Mouse (Mus musculus) stomach, embryonic 16.5 days (tissue): ENCODE measurements around the gene Olfr282. TPM values are rescaled to one million over a fixed set of nuclear protein-coding genes. Genes with fewer than 3 reads are reported as not detected.

Source experiments
- ATAC-seq: fragments of 200-750 bp; cut with Nextera tagmentation; 2 replicates; pipeline ENCODE4 v1.8.0; 2017; ENCODE audit warnings: moderate number of reproducible peaks, moderate TSS enrichment; ENCODE audit not compliant: insufficient read depth, low FRiP score
- H3K27ac ChIP-seq: fragments of 300-500 bp; sonication (generic); 2 replicates; pipeline ENCODE4 v1.5.1; 2014; ENCODE audit warnings: low read length
- H3K27me3 ChIP-seq: fragments of 300-500 bp; sonication (generic); 2 replicates; pipeline ENCODE4 v1.6.1; 2014; ENCODE audit warnings: low read length, control low read depth, mixed read lengths; ENCODE audit not compliant: control insufficient read depth, insufficient read depth
- H3K36me3 ChIP-seq: fragments of 300-500 bp; sonication (generic); 2 replicates; pipeline ENCODE4 v1.6.1; 2014; ENCODE audit warnings: low read length; ENCODE audit not compliant: control insufficient read depth, insufficient read depth
- H3K4me1 ChIP-seq: fragments of 300-500 bp; sonication (generic); 2 replicates; pipeline ENCODE4 v1.6.1; 2014; ENCODE audit warnings: low read length, control low read depth, mixed read lengths; ENCODE audit not compliant: control insufficient read depth, insufficient read depth
- H3K4me2 ChIP-seq: fragments of 300-500 bp; sonication (generic); 2 replicates; pipeline ENCODE4 v1.6.1; 2014; ENCODE audit warnings: low read depth, low read length, mixed read lengths
- H3K4me3 ChIP-seq: fragments of 300-500 bp; sonication (generic); replicated peaks from 2 replicates; pipeline ENCODE4 v1.5.1; 2014; ENCODE audit warnings: mild to moderate bottlenecking, low read length
- H3K9ac ChIP-seq: fragments of 300-500 bp; sonication (generic); 2 replicates; pipeline ENCODE4 v1.6.1; 2014; ENCODE audit warnings: low read length
- H3K9me3 ChIP-seq: fragments of 300-500 bp; sonication (generic); replicated peaks from 2 replicates; pipeline ENCODE4 v1.6.1; 2016; ENCODE audit warnings: low read length, control low read depth; ENCODE audit not compliant: control insufficient read depth
- WGBS: fragments of 180-500 bp; shearing (Covaris S2); extraction: QIAGEN DNeasy Blood & Tissue Kit; methylation state at CpG from one replicate; pipeline ENCODE4 v1.1.7; 2014; 5-methylcytosine and 5-hydroxymethylcytosine counted together
- polyA plus RNA-seq: library from polyadenylated mRNA; unstranded; fragments of >200 nt; fragmentation: Nextera tagmentation; extraction: Ambion mirVana; gene quantifications from 2 replicates; pipeline ENCODE4 v1.2.1, GENCODE M21; 2015

Olfr282 gene
- polyA plus RNA-seq, 1 experiment from 2014 or later = not detected

DNA sequence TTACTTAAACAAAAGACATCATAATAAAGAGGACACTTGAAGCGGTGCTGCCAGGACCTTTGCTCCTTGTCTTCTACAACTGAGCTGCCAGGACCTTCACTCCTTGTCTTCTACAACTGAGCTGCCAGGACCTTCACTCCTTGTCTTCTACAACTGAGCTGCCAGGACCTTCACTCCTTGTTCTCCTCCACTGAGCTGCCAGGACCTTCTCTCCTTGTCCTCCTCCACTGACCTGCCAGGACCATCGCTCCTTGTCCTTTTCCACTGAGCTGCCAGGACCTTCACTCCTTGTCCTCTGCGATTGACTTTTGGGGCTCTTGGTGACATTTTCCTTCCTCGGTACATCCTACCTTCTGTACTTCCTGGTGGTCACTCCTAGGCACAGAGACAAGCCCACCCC, 17.5 kb downstream of the Olfr282 start:
- ATAC-seq = no peak
- Histone ChIP-seq H3K27ac (no peak overlapping the region), H3K27me3 (no peaks in the 10 kb centered on the region), H3K36me3 (no peaks in the 10 kb centered on the region), H3K4me1 (no peaks in the 10 kb centered on the region), H3K9ac (no peak overlapping the region), H3K4me2 (no peak overlapping the region), H3K9me3 (no peaks in the 10 kb centered on the region), H3K4me3 (no peak overlapping the region)
- whole genome bisulfite sequencing = 50% methylated on average over 4 of the region's 4 CpGs

DNA sequence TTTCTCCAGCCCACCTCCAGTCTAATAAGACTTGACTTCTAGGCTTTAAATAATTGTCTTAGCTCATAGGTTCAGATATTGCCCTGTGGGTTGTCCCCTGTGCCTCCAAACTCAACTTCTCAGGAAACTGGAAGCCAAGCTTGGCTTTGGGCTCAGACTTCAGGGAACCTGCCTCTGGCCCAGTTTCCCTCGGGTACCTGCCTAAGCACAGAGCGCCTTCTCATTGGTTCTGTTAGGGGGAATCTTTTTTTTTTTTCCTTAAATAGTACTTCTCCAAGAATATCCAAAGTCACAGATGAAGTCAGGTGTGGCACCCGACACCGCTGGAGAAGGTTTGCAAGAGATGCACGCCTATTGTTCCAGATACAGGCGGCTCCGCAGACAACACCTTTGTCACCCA, 21.3 kb downstream of the Olfr282 start, which contains the start of gene Olfr281:
Gene Olfr281, plus strand, starts transcription at position 301 of the 400 bp plus-strand sequence.
- no peak within 1 kb of the TSS for H3K27ac ChIP-seq
- H3K4me2 ChIP-seq = no peak within 1 kb of the TSS
- no peaks in the 10 kb centered on the region for H3K36me3 ChIP-seq
- H3K27me3 ChIP-seq = no peaks in the 10 kb centered on the region
- no peak within 1 kb of the TSS for H3K9ac ChIP-seq
- H3K9me3 ChIP-seq = no peaks in the 10 kb centered on the region
- no peak within 1 kb of the TSS for H3K4me3 ChIP-seq
- no peaks in the 10 kb centered on the region for H3K4me1 ChIP-seq
- ATAC-seq = no peak
- WGBS = 86% methylated on average over 7 of the region's 7 CpGs

GRCm38 (mm10) chr15:98469596-98469995, 38.6 kb downstream of the Olfr282 start, which contains the start of gene OR5BS1P:
TSS of gene OR5BS1P (plus strand) at chr15:98469896.
- H3K36me3 ChIP-seq = no peaks in the 10 kb centered on the region
- 86% methylated on average over 4 of the region's 4 CpGs for WGBS
- ATAC-seq = no peak

GRCm38 (mm10) chr15:98471539-98471938, 40.5 kb downstream of the Olfr282 start:
- no peak for ATAC-seq
- no peak overlapping the region for H3K27ac ChIP-seq
- no peaks in the 10 kb centered on the region for H3K4me1 ChIP-seq
- H3K9me3 ChIP-seq = no peaks in the 10 kb centered on the region
- H3K4me2 ChIP-seq = no peak overlapping the region
- no peak overlapping the region for H3K4me3 ChIP-seq
- no peaks in the 10 kb centered on the region for H3K27me3 ChIP-seq
- WGBS = 90% methylated on average over 13 of the region's 13 CpGs
- no peaks in the 10 kb centered on the region for H3K36me3 ChIP-seq
- no peak overlapping the region for H3K9ac ChIP-seq

More at GRCm38 (mm10) chr15:98469596-98469995, 38.6 kb downstream of the Olfr282 start, which contains the start of gene OR5BS1P:
- no peak within 1 kb of the TSS for H3K4me3 ChIP-seq
- no peak within 1 kb of the TSS for H3K9ac ChIP-seq
- H3K27ac ChIP-seq = no peak within 1 kb of the TSS
- no peak within 1 kb of the TSS for H3K4me2 ChIP-seq
- no peaks in the 10 kb centered on the region for H3K27me3 ChIP-seq
- H3K9me3 ChIP-seq = no peaks in the 10 kb centered on the region
- no peaks in the 10 kb centered on the region for H3K4me1 ChIP-seq

DNA sequence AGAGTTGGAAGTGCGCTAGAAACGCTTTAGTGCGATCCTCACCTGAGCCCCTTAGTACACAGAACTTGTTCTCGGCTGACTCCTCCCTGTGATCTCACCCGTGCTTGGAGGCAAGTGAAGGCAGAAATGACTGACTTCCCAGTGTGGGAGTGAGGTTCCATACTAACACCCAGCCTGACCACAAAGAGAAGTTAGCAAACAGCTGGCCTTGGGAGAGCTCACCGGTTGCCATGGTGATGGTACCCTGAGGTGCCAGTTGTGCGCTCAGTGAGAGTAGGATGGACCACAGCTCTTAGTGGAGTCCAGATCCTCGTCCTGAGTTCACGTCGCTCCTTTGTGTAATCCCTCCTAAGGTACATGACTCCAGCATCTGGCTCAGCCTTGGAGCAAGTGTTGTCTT, 43.9 kb downstream of the Olfr282 start:
- Histone ChIP-seq H3K36me3 (no peaks in the 10 kb centered on the region), H3K9ac (no peak overlapping the region), H3K4me1 (no peaks in the 10 kb centered on the region), H3K27ac (no peak overlapping the region), H3K9me3 (no peaks in the 10 kb centered on the region), H3K4me3 (no peak overlapping the region), H3K4me2 (no peak overlapping the region), H3K27me3 (no peaks in the 10 kb centered on the region)
- WGBS = 85% methylated on average over 10 of the region's 10 CpGs
- ATAC-seq = no peak

GRCm38 (mm10) chr15:98475382-98475781, 44.4 kb downstream of the Olfr282 start:
- Histone ChIP-seq H3K4me1 (no peaks in the 10 kb centered on the region), H3K9ac (no peak overlapping the region), H3K27me3 (no peaks in the 10 kb centered on the region), H3K9me3 (no peaks in the 10 kb centered on the region), H3K4me3 (no peak overlapping the region), H3K4me2 (no peak overlapping the region), H3K27ac (no peak overlapping the region), H3K36me3 (no peaks in the 10 kb centered on the region)
- no peak for ATAC-seq
- 46% methylated on average over 10 of the region's 10 CpGs for WGBS

GRCm38 (mm10) chr15:98476281-98476680, 45.3 kb downstream of the Olfr282 start:
- Histone ChIP-seq H3K9ac (no peak overlapping the region), H3K4me1 (no peaks in the 10 kb centered on the region), H3K9me3 (no peaks in the 10 kb centered on the region), H3K36me3 (no peaks in the 10 kb centered on the region), H3K27ac (no peak overlapping the region), H3K27me3 (no peaks in the 10 kb centered on the region), H3K4me2 (no peak overlapping the region), H3K4me3 (no peak overlapping the region)
- no peak for ATAC-seq
- WGBS = 84% methylated on average over 5 of the region's 5 CpGs

DNA sequence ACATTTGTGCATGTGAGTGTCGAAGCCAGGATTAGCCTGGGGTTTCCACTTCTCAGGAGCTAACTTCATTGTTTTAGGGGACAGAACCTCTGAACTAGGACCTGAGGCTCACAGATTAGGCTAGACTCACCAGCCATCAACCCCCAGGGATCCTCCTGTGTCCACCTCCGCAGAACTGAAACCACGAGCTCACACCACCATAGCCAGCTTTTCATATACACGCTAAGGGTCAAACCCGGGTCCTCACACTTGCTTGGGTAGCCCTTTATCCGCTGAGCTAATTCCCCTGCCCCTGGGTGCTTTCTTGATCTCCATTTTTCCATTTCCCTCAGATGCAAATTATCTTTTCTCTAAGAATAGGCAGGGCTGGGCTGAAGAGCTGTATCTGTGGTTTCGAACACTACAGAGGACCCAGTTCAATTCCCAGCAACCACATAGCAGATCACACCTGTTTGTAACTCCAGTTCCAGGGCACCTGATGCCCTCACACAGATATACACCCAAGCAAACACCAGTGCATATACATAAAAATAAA, 48.6 kb downstream of the Olfr282 start:
- Histone ChIP-seq H3K9ac (no peak overlapping the region), H3K4me3 (no peak overlapping the region), H3K9me3 (no peaks in the 10 kb centered on the region), H3K4me2 (no peak overlapping the region), H3K36me3 (no peaks in the 10 kb centered on the region), H3K4me1 (no peaks in the 10 kb centered on the region), H3K27me3 (no peaks in the 10 kb centered on the region), H3K27ac (no peak overlapping the region)
- no peak for ATAC-seq
- 76% methylated on average over 7 of the region's 7 CpGs for WGBS

GRCm38 (mm10) chr15:98482701-98483100, 51.7 kb downstream of the Olfr282 start, which contains the start of gene Lalba:
TSS of gene Lalba (minus strand) at chr15:98482721.
- no peaks in the 10 kb centered on the region for H3K9me3 ChIP-seq
- ATAC-seq = no peak
- 42% methylated on average over 3 of the region's 3 CpGs for WGBS
- H3K4me1 ChIP-seq = no peaks in the 10 kb centered on the region
- no peak within 1 kb of the TSS for H3K27ac ChIP-seq
- H3K36me3 ChIP-seq = no peaks in the 10 kb centered on the region
- no peak within 1 kb of the TSS for H3K4me3 ChIP-seq
- no peaks in the 10 kb centered on the region for H3K27me3 ChIP-seq
- H3K9ac ChIP-seq = no peak within 1 kb of the TSS
- H3K4me2 ChIP-seq = no peak within 1 kb of the TSS
